Mouse (Mus musculus) neural tube, embryonic 15.5 days (tissue): ENCODE results near the gene Cs. TPM values are rescaled to one million over a fixed set of nuclear protein-coding genes. Genes with fewer than 3 reads are reported as not detected.

ENCODE experiments used
- ATAC-seq: fragments of 200-750 bp; cut with Nextera tagmentation; 2 replicates; pipeline ENCODE4 v1.8.0; 2017; ENCODE audit warnings: mild to moderate bottlenecking, moderate TSS enrichment, moderate library complexity; ENCODE audit not compliant: low FRiP score
- H3K27ac ChIP-seq: fragments of 300-500 bp; sonication (generic); replicated peaks from 2 replicates; pipeline ENCODE4 v1.5.1; 2015; ENCODE audit warnings: mild to moderate bottlenecking, inconsistent platforms
- H3K27me3 ChIP-seq: fragments of 300-500 bp; sonication (generic); replicated peaks from 2 replicates; pipeline ENCODE4 v1.6.1; 2015; ENCODE audit warnings: inconsistent platforms
- H3K36me3 ChIP-seq: fragments of 300-500 bp; sonication (generic); 2 replicates; pipeline ENCODE4 v1.6.1; 2015; ENCODE audit warnings: inconsistent platforms
- H3K4me1 ChIP-seq: fragments of 300-500 bp; sonication (generic); 2 replicates; pipeline ENCODE4 v1.6.1; 2015; ENCODE audit warnings: inconsistent platforms
- H3K4me2 ChIP-seq: fragments of 300-500 bp; sonication (generic); 2 replicates; pipeline ENCODE4 v1.6.1; 2015; ENCODE audit warnings: inconsistent platforms, mild to moderate bottlenecking, moderate library complexity
- H3K4me3 ChIP-seq: fragments of 300-500 bp; sonication (generic); replicated peaks from 2 replicates; pipeline ENCODE4 v1.5.1; 2015; ENCODE audit warnings: mild to moderate bottlenecking, inconsistent platforms
- H3K9ac ChIP-seq: fragments of 300-500 bp; sonication (generic); replicated peaks from 2 replicates; pipeline ENCODE4 v1.6.1; 2015; ENCODE audit warnings: mild to moderate bottlenecking, inconsistent platforms
- H3K9me3 ChIP-seq: fragments of 300-500 bp; sonication (generic); replicated peaks from 2 replicates; pipeline ENCODE4 v1.6.1; 2016; ENCODE audit warnings: inconsistent platforms
- WGBS: fragments of 180-500 bp; shearing (Covaris S2); methylation state at CpG from one replicate; pipeline ENCODE4 v1.1.7; 2015; ENCODE audit warnings: mixed read lengths; 5-methylcytosine and 5-hydroxymethylcytosine counted together
- polyA plus RNA-seq: library from polyadenylated mRNA; unstranded; fragments of >200 nt; fragmentation: Nextera tagmentation; extraction: Ambion mirVana; gene quantifications from 2 replicates; pipeline ENCODE4 v1.2.1, GENCODE M21; 2015

Cs gene
- polyA plus RNA-seq, 1 experiment from 2014 or later = 268 TPM

DNA sequence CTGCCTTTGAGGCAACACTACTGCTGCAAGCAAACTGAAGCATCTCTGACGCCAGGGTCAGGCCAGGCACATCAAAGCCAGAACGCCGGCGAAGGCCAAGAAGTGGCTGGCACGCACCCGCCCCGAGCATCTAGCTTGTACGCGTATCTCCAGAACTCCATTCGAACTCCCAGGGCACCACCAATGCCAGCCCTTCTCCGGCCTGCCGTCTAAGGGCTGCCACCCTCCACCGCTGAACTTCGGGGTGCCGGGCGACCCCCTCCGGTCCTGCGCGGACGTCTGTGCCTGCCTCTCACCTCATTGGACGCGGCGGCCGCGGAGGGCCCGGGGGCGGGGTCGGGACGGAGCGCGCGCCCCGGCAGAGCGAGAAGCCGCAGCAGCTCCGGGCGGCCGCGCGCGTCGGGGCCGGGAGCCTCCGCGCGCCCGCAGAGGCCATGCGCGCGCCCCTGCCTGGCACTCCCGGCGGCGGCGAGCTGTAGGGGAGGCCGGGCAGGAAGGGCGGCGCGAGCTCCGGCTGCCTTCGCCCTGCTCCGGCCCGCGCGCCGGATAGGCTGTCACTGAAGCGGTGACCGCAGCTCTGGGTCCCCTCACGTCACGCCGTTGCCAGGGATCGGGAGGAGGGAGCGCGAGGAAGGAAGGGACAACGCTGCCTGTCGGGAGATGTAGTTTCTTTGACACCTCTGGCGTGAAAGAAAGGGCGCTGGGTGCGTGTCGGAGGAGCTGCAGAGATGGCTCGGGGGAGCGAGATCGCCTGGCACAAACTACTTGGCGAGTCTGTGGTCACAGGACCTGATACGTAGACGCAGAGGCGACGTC, 31.1 kb downstream of the Cs start, which contains the start of gene Coq10a:
Coq10a (minus strand) TSS at position 596 of the 816 bp plus-strand sequence.
- ATAC-seq = peak; percentile 93
- peak within 1 kb of the TSS; percentile 98 for H3K27ac ChIP-seq
- under 1% methylated on average over 85 of the region's 87 CpGs for WGBS
- peaks cover 26% of the 10 kb centered on the region for H3K4me1 ChIP-seq
- H3K9me3 ChIP-seq = no peaks in the 10 kb centered on the region
- H3K36me3 ChIP-seq = peaks cover 16% of the 10 kb centered on the region
- H3K4me3 ChIP-seq = peak within 1 kb of the TSS; percentile 75
- H3K4me2 ChIP-seq = peak within 1 kb of the TSS; percentile 93
- H3K9ac ChIP-seq = peak within 1 kb of the TSS; percentile 75
- no peaks in the 10 kb centered on the region for H3K27me3 ChIP-seq

DNA sequence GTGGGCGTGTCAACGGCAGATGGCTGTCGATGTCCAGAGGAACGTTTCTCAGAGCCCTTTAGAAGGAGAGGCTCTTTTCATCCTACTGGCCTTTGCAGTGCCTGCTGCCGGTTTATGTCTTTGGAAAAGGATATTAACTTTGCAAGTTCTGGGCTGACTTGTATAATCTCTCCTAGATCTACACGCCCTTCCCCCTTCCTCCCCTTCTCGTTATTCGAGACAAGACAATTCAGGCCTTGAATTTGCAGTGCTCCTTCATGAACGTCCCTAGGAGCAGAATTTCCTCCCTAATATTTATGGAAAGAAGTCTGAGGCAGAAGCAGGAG, 31.6 kb downstream of the Cs start:
- WGBS = 6% methylated on average over 9 of the region's 9 CpGs

DNA sequence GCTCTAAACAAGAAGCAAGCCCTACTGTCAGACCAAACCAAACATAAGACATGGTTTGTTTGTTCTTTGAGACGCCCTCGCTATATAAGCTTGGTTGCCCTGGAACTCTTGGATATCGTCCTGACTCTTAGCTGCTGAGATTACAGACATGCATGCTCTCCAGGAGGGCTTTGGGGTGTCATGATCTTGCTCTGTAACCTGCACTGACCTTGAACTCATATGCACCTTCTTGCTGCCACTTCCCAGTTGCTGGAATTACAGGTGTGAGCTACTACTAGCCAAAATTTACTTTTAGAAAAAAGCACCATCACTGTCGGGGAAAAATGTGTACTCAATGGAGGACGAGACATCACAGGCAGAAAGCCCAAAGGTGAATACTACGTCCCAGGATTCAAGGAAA, 32.1 kb downstream of the Cs start:
- H3K9ac ChIP-seq = peak overlapping the region; percentile 75
- no peaks in the 10 kb centered on the region for H3K27me3 ChIP-seq
- peaks cover 8% of the 10 kb centered on the region for H3K36me3 ChIP-seq
- WGBS = 74% methylated on average over 6 of the region's 6 CpGs
- H3K27ac ChIP-seq = peak overlapping the region; percentile 98
- no peaks in the 10 kb centered on the region for H3K9me3 ChIP-seq
- H3K4me2 ChIP-seq = peak overlapping the region; percentile 93
- H3K4me1 ChIP-seq = peaks cover 26% of the 10 kb centered on the region
- H3K4me3 ChIP-seq = peak overlapping the region; percentile 75
- no peak for ATAC-seq

More for the DNA sequence above, 31.6 kb downstream of the Cs start:
- H3K9ac ChIP-seq = peak overlapping the region; percentile 75
- peak overlapping the region; percentile 93 for H3K4me2 ChIP-seq
- no peaks in the 10 kb centered on the region for H3K27me3 ChIP-seq
- ATAC-seq = no peak
- peaks cover 12% of the 10 kb centered on the region for H3K36me3 ChIP-seq
- peak overlapping the region; percentile 75 for H3K4me3 ChIP-seq
- H3K4me1 ChIP-seq = peaks cover 26% of the 10 kb centered on the region
- H3K27ac ChIP-seq = peak overlapping the region; percentile 98
- H3K9me3 ChIP-seq = no peaks in the 10 kb centered on the region

DNA sequence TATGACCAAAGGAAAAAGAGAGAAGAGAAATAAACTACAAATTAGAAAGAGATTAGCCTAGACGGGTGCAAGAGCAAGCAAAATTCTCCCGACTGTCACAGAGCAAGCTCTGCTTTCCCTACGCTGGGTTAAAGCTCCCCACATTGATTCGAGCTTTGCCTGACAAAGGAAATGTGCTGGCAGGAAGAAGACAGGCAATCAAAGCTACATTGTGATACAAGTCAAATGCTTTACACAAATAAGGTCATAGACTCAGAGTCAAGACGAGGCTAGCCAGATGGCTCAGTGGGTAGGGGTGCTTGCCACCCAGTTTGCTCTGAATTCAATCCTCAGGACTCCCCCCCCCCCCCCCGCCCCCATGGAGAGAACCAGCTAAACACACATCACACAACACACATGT, 32.5 kb downstream of the Cs start:
- no peak overlapping the region for H3K4me3 ChIP-seq
- H3K27me3 ChIP-seq = no peaks in the 10 kb centered on the region
- 60% methylated on average over 5 of the region's 6 CpGs for WGBS
- H3K9ac ChIP-seq = no peak overlapping the region
- H3K27ac ChIP-seq = peak overlapping the region; percentile 98; the same call in 1 of the 2 replicates
- H3K4me1 ChIP-seq = peaks cover 26% of the 10 kb centered on the region
- H3K36me3 ChIP-seq = peaks cover 5% of the 10 kb centered on the region
- no peaks in the 10 kb centered on the region for H3K9me3 ChIP-seq
- no peak overlapping the region for H3K4me2 ChIP-seq
- no peak for ATAC-seq

DNA sequence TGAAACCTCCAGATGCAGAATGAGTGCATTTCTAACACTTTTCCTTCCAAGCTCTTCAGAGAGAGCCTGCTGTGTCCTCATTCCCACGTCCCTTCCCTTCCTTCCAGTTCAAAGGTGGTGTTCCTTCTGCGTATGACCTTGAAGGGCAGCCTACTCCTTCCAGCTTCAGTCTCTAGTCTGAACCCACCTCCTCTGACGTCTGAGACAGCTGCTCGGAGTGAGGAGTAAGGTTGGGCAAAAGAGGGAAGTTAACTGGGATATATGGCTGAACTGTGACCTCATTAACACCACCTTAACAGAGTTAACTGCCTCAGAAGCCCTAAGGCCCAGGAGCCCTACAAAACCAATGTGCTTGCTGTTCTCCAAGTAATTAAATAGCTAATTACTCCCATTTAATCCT, 33.1 kb downstream of the Cs start:
- Histone ChIP-seq H3K27ac (no peak overlapping the region), H3K36me3 (no peaks in the 10 kb centered on the region), H3K27me3 (no peaks in the 10 kb centered on the region), H3K4me3 (no peak overlapping the region), H3K4me2 (no peak overlapping the region), H3K9me3 (no peaks in the 10 kb centered on the region), H3K4me1 (peaks cover 26% of the 10 kb centered on the region), H3K9ac (no peak overlapping the region)
- no peak for ATAC-seq
- WGBS = 48% methylated on average over 4 of the region's 4 CpGs

DNA sequence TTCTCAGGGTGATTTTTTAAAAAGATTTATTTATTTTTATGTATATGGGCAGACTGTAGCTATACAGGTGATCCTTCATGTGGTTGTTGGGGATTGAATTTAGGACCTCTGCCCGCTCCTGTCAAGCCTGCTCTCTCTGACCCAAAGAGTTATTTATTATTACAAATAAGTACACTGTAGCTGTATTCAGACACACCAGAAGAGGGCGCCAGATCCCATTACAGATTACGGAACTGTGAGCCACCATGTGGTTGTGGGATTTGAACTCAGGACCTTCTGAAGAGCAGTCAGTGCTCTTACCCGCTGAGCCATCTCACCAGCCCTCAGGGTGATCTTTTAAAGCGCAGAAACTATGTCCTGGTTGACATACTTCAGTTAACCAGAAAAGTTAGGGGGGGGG, 34.6 kb downstream of the Cs start:
- 84% methylated on average over 5 of the region's 5 CpGs for WGBS
- no peaks in the 10 kb centered on the region for H3K27me3 ChIP-seq

DNA sequence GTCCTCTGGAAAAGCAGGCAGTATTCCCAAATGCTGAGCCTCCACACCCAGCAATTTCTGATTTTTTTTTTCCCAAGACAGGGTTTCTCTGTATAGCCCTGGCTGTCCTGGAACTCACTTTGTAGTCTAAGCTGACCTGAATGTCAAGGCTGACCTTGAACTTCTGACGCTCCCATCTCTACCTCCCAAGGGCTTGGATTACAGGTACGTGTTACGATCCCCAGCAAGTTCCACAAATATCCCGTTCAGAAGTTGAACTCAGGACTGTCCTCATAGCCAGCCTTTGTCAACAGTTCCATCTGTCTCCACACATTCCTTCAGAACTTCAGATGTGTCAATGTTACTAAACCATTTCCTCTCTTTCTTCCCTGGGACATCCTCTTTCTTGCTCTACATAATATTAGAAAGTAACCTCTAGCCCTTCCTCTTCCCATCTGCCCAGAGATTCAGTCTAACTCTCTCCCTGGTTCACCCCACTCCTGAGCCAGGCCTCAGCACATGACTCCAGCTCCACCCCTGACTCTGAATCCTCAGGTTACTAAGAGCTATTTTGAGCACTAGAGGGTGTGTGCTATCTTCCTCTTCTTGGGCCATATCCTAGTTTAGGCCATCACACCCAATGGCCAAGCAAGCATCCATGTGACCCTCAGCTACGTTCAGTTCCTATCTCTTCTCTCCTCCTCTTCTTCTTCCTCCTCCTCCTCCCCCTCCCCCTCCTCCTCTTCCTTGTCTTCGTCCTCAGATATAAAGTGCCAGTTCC, 35.6 kb downstream of the Cs start:
- H3K4me3 ChIP-seq = no peak overlapping the region
- WGBS = 86% methylated on average over 6 of the region's 6 CpGs
- no peaks in the 10 kb centered on the region for H3K27me3 ChIP-seq
- H3K9ac ChIP-seq = no peak overlapping the region; the same call in 1 of the 2 replicates
- H3K9me3 ChIP-seq = no peaks in the 10 kb centered on the region
- H3K27ac ChIP-seq = no peak overlapping the region
- ATAC-seq = no peak
- H3K36me3 ChIP-seq = no peaks in the 10 kb centered on the region
- peaks cover 20% of the 10 kb centered on the region for H3K4me1 ChIP-seq
- no peak overlapping the region for H3K4me2 ChIP-seq

More for the DNA sequence above, 34.6 kb downstream of the Cs start:
- Histone ChIP-seq H3K4me2 (no peak overlapping the region), H3K27ac (no peak overlapping the region), H3K9ac (no peak overlapping the region), H3K4me3 (no peak overlapping the region), H3K4me1 (peaks cover 25% of the 10 kb centered on the region), H3K36me3 (no peaks in the 10 kb centered on the region), H3K9me3 (no peaks in the 10 kb centered on the region)
- no peak for ATAC-seq

DNA sequence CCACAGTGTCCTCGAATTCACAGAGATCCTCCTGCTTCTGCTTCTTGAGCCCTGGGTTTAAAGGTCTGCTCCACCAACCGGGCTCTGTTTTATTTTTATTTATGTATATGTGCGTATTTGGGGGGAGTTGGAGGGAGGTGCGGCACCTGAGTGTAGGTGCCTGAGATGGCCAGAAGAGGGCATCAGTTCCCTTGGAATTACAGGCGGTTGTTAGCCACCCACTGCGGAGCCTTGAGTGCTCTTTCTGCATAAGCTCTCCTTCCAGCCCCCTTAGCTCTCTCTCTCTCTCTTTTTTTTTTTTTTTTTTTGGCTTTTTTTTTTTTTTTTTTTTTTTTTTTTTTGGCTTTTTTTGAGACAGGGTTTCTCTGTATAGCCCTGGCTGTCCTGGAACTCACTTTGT, 36.9 kb downstream of the Cs start:
- H3K9me3 ChIP-seq = no peaks in the 10 kb centered on the region

DNA sequence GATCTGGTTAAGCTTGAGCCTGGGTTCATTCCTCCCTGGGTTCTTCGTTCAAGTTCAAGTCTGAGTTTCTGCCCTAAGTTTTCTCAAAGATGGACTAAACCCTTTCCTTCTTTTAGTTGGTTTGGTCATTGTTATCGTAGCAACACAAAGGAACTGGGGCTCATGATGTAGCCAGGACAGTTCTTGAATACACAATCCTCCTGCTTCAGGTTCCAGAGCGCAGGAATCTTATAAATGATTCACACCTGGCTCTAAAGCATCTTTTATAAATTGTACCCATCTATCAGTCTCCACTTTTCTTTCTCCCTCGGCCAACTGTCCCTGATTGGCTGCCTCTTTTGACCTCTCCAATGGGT, 38.5 kb downstream of the Cs start:
- Histone ChIP-seq H3K9me3 (no peaks in the 10 kb centered on the region), H3K9ac (peak overlapping the region; percentile 83), H3K27me3 (no peaks in the 10 kb centered on the region), H3K4me1 (peaks cover 30% of the 10 kb centered on the region), H3K4me3 (peak overlapping the region; percentile 91), H3K27ac (peak overlapping the region; percentile 97), H3K4me2 (peak overlapping the region; percentile 80), H3K36me3 (peaks cover 23% of the 10 kb centered on the region)
- 38% methylated on average over 4 of the region's 4 CpGs for WGBS
- no peak for ATAC-seq

More for the DNA sequence above, 36.9 kb downstream of the Cs start:
- no peak overlapping the region for H3K4me2 ChIP-seq
- H3K36me3 ChIP-seq = peaks cover 9% of the 10 kb centered on the region
- H3K4me3 ChIP-seq = no peak overlapping the region
- ATAC-seq = no peak
- H3K9ac ChIP-seq = no peak overlapping the region
- no peaks in the 10 kb centered on the region for H3K27me3 ChIP-seq
- WGBS = 75% methylated on average over 6 of the region's 6 CpGs
- peaks cover 29% of the 10 kb centered on the region for H3K4me1 ChIP-seq
- no peak overlapping the region for H3K27ac ChIP-seq

DNA sequence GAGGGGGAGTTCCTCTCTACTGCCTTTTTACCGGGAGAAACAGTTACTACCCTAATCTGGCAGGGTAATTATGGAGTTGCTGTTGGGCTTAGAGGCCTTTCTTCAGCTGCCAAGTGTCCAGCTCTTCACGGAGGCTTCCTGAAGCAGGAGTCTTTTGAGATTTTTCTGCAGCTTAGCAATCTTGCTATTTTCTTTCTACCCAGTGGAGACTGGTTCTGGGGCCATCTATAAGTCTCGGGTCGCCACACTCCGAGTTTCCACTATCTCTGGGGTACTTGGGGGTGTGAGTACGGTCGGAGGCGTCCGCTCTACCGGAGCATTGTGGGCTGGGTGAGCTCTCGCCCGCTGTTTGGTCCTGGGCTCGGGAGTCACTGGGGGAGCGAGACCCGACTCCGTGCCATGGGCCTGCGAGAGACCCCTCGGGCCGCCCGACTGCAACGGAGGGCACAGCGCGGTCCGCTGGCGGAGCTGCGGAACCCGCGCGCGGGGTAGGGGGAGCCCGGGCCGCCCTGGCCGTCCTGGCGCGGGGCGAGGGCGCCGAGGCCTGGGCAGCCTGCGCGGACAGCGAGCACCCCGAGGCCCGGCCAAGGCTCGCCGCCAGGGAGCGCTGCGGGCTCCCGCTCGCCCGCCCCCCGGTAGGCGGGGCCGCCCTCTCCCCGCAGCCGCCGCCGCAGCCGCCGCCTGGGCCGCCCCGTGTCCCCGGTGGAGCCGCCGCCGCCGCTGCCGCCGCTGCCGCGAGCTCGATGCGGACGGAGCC, 39.1 kb downstream of the Cs start, which contains the start of gene Ankrd52:
Ankrd52 (plus strand) TSS at position 661 of the 757 bp plus-strand sequence.
- no peaks in the 10 kb centered on the region for H3K9me3 ChIP-seq
- peak; percentile 91 for ATAC-seq
- H3K4me1 ChIP-seq = peaks cover 30% of the 10 kb centered on the region
- H3K36me3 ChIP-seq = peaks cover 28% of the 10 kb centered on the region
- H3K27ac ChIP-seq = peak within 1 kb of the TSS; percentile 97
- peak within 1 kb of the TSS; percentile 83 for H3K9ac ChIP-seq
- H3K27me3 ChIP-seq = no peaks in the 10 kb centered on the region
- peak within 1 kb of the TSS; percentile 91 for H3K4me3 ChIP-seq
- H3K4me2 ChIP-seq = peak within 1 kb of the TSS; percentile 80
- under 1% methylated on average over 38 of the region's 73 CpGs for WGBS

DNA sequence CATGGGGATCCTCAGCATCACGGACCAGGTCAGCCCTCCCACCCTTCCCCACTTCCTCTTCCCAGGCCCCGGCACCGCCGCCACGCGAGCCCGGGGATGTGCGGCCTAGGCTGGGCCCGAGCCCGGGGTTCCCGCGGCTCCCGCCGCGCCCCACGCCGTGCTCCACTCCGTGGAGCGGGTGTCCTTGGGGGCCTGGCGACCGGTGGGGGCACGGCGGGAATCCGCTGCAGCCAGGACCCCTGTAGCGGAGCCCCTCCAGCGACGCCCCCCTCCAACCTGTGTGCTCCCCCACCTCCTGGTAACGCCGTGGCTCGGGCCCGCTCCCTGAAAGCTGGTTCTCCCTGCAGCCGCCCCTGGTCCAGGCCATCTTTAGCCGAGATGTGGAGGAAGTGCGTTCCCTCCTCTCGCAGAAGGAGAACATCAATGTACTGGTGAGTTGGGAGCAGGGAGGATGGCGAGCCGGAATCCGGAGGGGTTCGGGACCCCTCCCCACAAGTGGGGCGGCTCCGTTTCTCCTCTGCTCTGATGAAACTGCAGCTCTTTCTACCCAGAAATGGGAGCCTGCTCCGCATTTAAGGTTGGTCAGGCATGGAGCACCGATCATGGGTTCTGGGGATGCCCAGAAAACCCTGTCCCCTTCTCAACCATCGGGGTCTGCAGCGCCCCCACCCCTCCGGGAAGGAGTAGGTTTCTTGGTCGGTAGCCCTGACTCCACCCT, 39.8 kb downstream of the Cs start:
- H3K27me3 ChIP-seq = no peaks in the 10 kb centered on the region
- H3K4me2 ChIP-seq = peak overlapping the region; percentile 80
- H3K36me3 ChIP-seq = peaks cover 35% of the 10 kb centered on the region
- peak overlapping the region; percentile 91 for H3K4me3 ChIP-seq
- whole genome bisulfite sequencing = under 1% methylated on average over 45 of the region's 47 CpGs
- peak; percentile 67 for ATAC-seq
- peak overlapping the region; percentile 97 for H3K27ac ChIP-seq
- peak overlapping the region; percentile 83 for H3K9ac ChIP-seq
- H3K4me1 ChIP-seq = peaks cover 30% of the 10 kb centered on the region
- H3K9me3 ChIP-seq = no peaks in the 10 kb centered on the region
